Mouse (Mus musculus) lung, adult 2 months (tissue): ENCODE measurements around the gene Ccdc60. TPM values are rescaled to one million over a fixed set of nuclear protein-coding genes. Genes with fewer than 3 reads are reported as not detected.
A peak's percentile ranks its signal among the peaks of the same experiment; 100 is the strongest.

ENCODE experiments used
- DNase-seq: peaks from one replicate; pipeline ENCODE4 v3.0.0; 2022
- H3K4me1 ChIP-seq: fragments of 200-500 bp; 2 replicates; pipeline ENCODE4 v1.6.1; 2011; ENCODE audit warnings: low read length; ENCODE audit not compliant: control insufficient read depth, insufficient read depth
- H3K4me3 ChIP-seq: fragments of 200-500 bp; replicated peaks from 2 replicates; pipeline ENCODE3; 2011; ENCODE audit warnings: low read depth, mild to moderate bottlenecking, control low read depth, low read length; ENCODE audit errors: extremely low read depth
- CTCF ChIP-seq: fragments of 200-500 bp; IDR thresholded peaks from 2 replicates; pipeline ENCODE4 v1.5.1; 2011; ENCODE audit warnings: mild to moderate bottlenecking, low read length, control low read depth; ENCODE audit not compliant: insufficient read depth
- POLR2A ChIP-seq: fragments of 200-500 bp; IDR thresholded peaks from 2 replicates; pipeline ENCODE4 v1.6.1; 2011; ENCODE audit warnings: low read depth, mild to moderate bottlenecking, control low read depth, low read length, borderline replicate concordance; ENCODE audit errors: extremely low read depth
- WGBS: fragments of 180-500 bp; shearing (Covaris S2); methylation state at CpG from one replicate; pipeline ENCODE4 v1.1.7; 2018; 5-methylcytosine and 5-hydroxymethylcytosine counted together
- polyA plus RNA-seq: library from polyadenylated mRNA; depleted of rRNA; stranded (reverse); fragments of >200 nt; gene quantifications from 2 replicates; pipeline ENCODE4 v1.2.3, GENCODE M21; 2012

Gene Ccdc60
- polyA plus RNA-seq, 1 experiment, result 1.5 TPM

- Histone ChIP-seq H3K4me3 (no peak overlapping the region), H3K4me1 (no peaks in the 10 kb centered on the region)
- DNase-seq, result no peak
- TF ChIP-seq POLR2A (no peak), CTCF (no peak)
- 52% methylated on average over 5 of the region's 5 CpGs for WGBS
Observed at GRCm38 (mm10) chr5:116274365-116274764, 14.4 kb downstream of the Ccdc60 start.

- no peak for DNase-seq
- H3K4me1 ChIP-seq, result no peaks in the 10 kb centered on the region
- peak overlapping the region; percentile 42 for H3K4me3 ChIP-seq
- TF ChIP-seq POLR2A (no peak), CTCF (no peak)
- WGBS, result 45% methylated on average over 17 of the region's 17 CpGs
Observed at GRCm38 (mm10) chr5:116271511-116272227, 17.1 kb downstream of the Ccdc60 start.

- H3K4me1 ChIP-seq, result no peaks in the 10 kb centered on the region
- H3K4me3 ChIP-seq, result no peak overlapping the region
- no peak for DNase-seq
- TF ChIP-seq CTCF (no peak), POLR2A (no peak)
- WGBS, result 82% methylated on average over 17 of the region's 17 CpGs
Observed at GRCm38 (mm10) chr5:116269212-116270145, 19.3 kb downstream of the Ccdc60 start.

GRCm38 (mm10) chr5:116262689-116263088 is 26.1 kb downstream of the Ccdc60 start:
- Histone ChIP-seq H3K4me3 (no peak overlapping the region), H3K4me1 (no peaks in the 10 kb centered on the region)
- DNase-seq, result no peak
- TF ChIP-seq POLR2A, result no peak
- no peak for TF ChIP-seq CTCF
- 88% methylated on average over 2 of the region's 2 CpGs for WGBS

- DNase-seq, result no peak
- Histone ChIP-seq H3K4me3 (no peak overlapping the region), H3K4me1 (no peaks in the 10 kb centered on the region)
- WGBS, result 78% methylated on average over 5 of the region's 5 CpGs
- no peak for TF ChIP-seq CTCF
- TF ChIP-seq POLR2A, result no peak
Observed at GRCm38 (mm10) chr5:116261944-116262343, 26.8 kb downstream of the Ccdc60 start.

- DNase-seq, result no peak
- H3K4me1 ChIP-seq, result no peaks in the 10 kb centered on the region
- H3K4me3 ChIP-seq, result no peak overlapping the region
- 80% methylated on average over 5 of the region's 5 CpGs for WGBS
- no peak for TF ChIP-seq CTCF
- TF ChIP-seq POLR2A, result no peak
Observed at GRCm38 (mm10) chr5:116260356-116260755, 28.4 kb downstream of the Ccdc60 start.

- DNase-seq, result no peak
- 59% methylated on average over 8 of the region's 8 CpGs for WGBS
- no peak overlapping the region for H3K4me3 ChIP-seq
- TF ChIP-seq CTCF, result no peak
- TF ChIP-seq POLR2A, result no peak
- no peaks in the 10 kb centered on the region for H3K4me1 ChIP-seq
Observed at GRCm38 (mm10) chr5:116258321-116258860, 30.4 kb downstream of the Ccdc60 start.

- no peak for DNase-seq
- no peak for TF ChIP-seq POLR2A
- no peak for TF ChIP-seq CTCF
- no peak overlapping the region for H3K4me3 ChIP-seq
- H3K4me1 ChIP-seq, result no peaks in the 10 kb centered on the region
- WGBS, result 72% methylated on average over 4 of the region's 4 CpGs
Observed at GRCm38 (mm10) chr5:116253914-116254313, 34.9 kb downstream of the Ccdc60 start.

GRCm38 (mm10) chr5:116252186-116252585 is 36.6 kb downstream of the Ccdc60 start:
- Histone ChIP-seq H3K4me3 (no peak overlapping the region), H3K4me1 (no peaks in the 10 kb centered on the region)
- WGBS, result 69% methylated on average over 6 of the region's 6 CpGs
- no peak for DNase-seq
- TF ChIP-seq POLR2A (no peak), CTCF (no peak)

GRCm38 (mm10) chr5:116246642-116247041 is 42.1 kb downstream of the Ccdc60 start:
- WGBS, result 61% methylated on average over 7 of the region's 7 CpGs
- no peak for DNase-seq
- Histone ChIP-seq H3K4me3 (no peak overlapping the region), H3K4me1 (no peaks in the 10 kb centered on the region)
- TF ChIP-seq POLR2A (no peak), CTCF (no peak)
